Mouse (Mus musculus): Measurements from ENCODE around the gene Bmt2. TPM values are rescaled to one million over a fixed set of nuclear protein-coding genes. Genes with fewer than 3 reads are reported as not detected.

Bmt2 gene
- 89.3 TPM for polyA plus RNA-seq (2014; fragmentation: Illumina TruSeq; extraction: RNeasy Lipid Tissue Mini Kit (QIAGEN cat#74804); ENCODE audit: low read depth, low replicate concordance)

GRCm38 (mm10) chr6:13677818-13678282 is at the start of gene Bmt2:
Bmt2 (minus strand) TSS chr6:13677966.

DNA sequence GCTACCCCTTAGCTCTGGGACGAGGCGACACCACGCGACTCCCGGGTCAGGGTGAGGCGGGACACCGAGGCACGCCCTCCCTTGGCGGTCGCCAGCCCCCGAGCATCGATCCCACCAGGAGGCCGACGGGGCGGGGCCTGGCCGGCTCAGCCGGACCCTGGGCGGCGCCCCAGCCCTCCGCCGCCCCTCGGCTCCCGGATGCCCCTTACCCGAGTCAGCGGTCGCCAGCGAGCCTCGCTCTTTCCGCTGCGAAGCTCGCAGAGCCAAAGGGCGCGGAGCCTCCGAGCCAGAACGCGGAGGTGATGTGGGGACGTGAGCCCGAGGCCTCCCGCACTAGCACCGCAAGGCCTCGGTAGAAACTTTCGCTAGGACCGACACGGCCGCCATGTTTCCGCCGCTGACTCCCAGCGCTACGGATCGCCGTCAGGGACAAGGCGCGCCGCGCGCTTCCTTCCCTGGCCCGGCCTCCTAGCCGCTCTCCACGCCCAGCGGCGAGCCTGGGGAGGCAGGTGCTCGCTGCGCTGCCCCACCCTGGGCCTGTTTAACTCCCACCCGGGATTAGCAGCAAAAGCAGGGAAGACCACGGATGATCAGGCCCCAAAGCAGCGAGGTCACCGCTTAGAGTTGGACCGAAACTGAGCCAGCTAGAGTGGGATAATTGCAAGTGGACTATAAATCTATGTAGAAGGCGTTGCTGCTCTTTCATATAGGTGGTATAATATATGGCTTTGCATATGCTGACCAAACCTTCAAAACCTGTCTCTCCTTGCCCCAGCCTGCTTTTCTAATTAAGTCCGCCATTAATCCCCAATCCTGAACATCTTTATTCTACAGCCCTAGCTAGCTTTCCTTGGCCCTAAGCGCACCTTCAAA is 69.9 kb downstream of the Bmt2 start, which contains the start of gene Tmem168:
Gene Tmem168 (minus strand): TSS at position 480 of the 873 bp plus-strand sequence.

Other genes starting within 250 kb of the Bmt2 start
- gene Tmem168, start 69.9 kb downstream of the Bmt2 start, polyA plus RNA-seq (2014; fragmentation: Illumina TruSeq; extraction: RNeasy Lipid Tissue Mini Kit (QIAGEN cat#74804); ENCODE audit: low read depth, low replicate concordance), result 166 TPM
- gene Gpr85, start 162.0 kb upstream of the Bmt2 start, polyA plus RNA-seq (2014; fragmentation: Illumina TruSeq; extraction: RNeasy Lipid Tissue Mini Kit (QIAGEN cat#74804); ENCODE audit: low read depth, low replicate concordance), result 3.0 TPM
- 126 TPM for gene 2610001J05Rik, start 193.6 kb upstream of the Bmt2 start, polyA plus RNA-seq (2014; fragmentation: Illumina TruSeq; extraction: RNeasy Lipid Tissue Mini Kit (QIAGEN cat#74804); ENCODE audit: low read depth, low replicate concordance)

Measured in sigmoid colon, adult 10 weeks (tissue).